Mouse (Mus musculus): ENCODE results near the gene Ube2dnl1.

Ube2dnl1 gene

GRCm38 (mm10) chrX:114904712-114905111 is at the start of gene Ube2dnl1:
Gene Ube2dnl1, plus strand, starts transcription at chrX:114905012.
- DNase-seq (ENCODE audit: low spot score): no peak

GRCm38 (mm10) chrX:114895489-114895888 is 9.3 kb upstream of the Ube2dnl1 start:
- no peak for DNase-seq (ENCODE audit: low spot score)

GRCm38 (mm10) chrX:114897506-114897905 is 7.3 kb upstream of the Ube2dnl1 start:
- no peak for DNase-seq (ENCODE audit: low spot score)

GRCm38 (mm10) chrX:114903391-114903790 is 1.4 kb upstream of the Ube2dnl1 start:
- DNase-seq (ENCODE audit: low spot score): no peak

- DNase-seq (ENCODE audit: low spot score): no peak
Observed at GRCm38 (mm10) chrX:114907282-114907681, 2.5 kb downstream of the Ube2dnl1 start, which contains the start of gene Ube2dnl2. Gene Ube2dnl2, plus strand, starts transcription at chrX:114907582.

- no peak for DNase-seq (ENCODE audit: low spot score)
Observed at GRCm38 (mm10) chrX:114955066-114955465, 50.3 kb downstream of the Ube2dnl1 start.

All from yolk sac, embryonic 10.5 days (tissue).